Mouse (Mus musculus) limb, embryonic 12.5 days (tissue): ENCODE data around the gene Sorl1. TPM values are rescaled to one million over a fixed set of nuclear protein-coding genes. Genes with fewer than 3 reads are reported as not detected.

Source experiments
- polyA plus RNA-seq: library from polyadenylated mRNA; unstranded; fragments of >200 nt; fragmentation: Nextera tagmentation; extraction: Ambion mirVana; gene quantifications from 2 replicates; pipeline ENCODE4 v1.2.1, GENCODE M21; 2016

Gene Sorl1
- polyA plus RNA-seq, 1 experiment from 2014 or later, result 4.6 TPM

Other genes starting within 250 kb of the Sorl1 start
- gene Sc5d, start 140.0 kb upstream of the Sorl1 start, polyA plus RNA-seq, result 45.3 and 46.0 TPM in 2 replicates